Mouse (Mus musculus): ENCODE measurements around the gene Zranb1. TPM values are rescaled to one million over a fixed set of nuclear protein-coding genes. Genes with fewer than 3 reads are reported as not detected.

Gene Zranb1
- polyA plus RNA-seq, 1 experiment from 2014 or later, result 11.8 TPM

DNA sequence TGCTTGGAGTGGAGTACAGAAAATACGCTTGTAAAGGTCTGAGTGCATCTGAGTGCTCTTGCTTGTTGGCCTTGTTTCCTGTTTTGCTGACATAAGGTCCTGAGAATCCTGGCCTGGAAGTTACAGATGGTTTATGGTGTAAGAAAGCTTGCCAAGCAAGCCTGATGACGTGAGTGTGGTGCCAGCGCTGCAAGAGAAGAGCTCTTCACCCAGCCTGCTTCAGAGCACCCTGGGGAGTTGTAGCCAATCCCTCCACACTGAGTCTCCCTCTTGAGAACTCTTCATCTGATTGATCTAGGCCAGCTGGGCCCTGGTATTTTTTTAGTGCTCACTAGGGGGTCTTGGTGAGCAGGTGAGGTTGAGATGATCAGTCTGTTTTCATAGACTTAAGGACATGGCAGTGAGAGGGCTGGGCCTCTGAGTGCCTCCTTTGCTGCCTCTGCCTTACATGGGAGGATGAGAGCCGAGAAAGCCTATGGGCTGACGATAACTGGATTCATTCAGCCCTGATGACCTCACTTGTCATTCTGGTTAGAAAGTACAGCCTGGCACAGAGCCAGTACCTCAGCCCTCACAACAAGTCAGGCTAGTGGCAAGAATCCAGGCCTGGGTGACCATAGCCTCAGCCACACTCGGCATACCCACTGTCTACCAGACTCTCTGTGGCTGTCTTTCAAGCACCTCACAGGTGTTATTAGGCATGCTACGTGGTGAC, 35.9 kb upstream of the Zranb1 start:
- Histone ChIP-seq H3K4me1 (no peaks in the 10 kb centered on the region), H3K4me3 (no peak overlapping the region), H3K27ac (no peak overlapping the region), H3K36me3 (no peaks in the 10 kb centered on the region), H3K9me3 (replicated peaks) (no peaks in the 10 kb centered on the region), H3K27me3 (ENCODE audit: low read depth, poor library complexity, severe bottlenecking) (no peaks in the 10 kb centered on the region)
- 84% methylated on average over 7 of the region's 7 CpGs for WGBS
- no peak for DNase-seq (ENCODE audit: low spot score)

DNA sequence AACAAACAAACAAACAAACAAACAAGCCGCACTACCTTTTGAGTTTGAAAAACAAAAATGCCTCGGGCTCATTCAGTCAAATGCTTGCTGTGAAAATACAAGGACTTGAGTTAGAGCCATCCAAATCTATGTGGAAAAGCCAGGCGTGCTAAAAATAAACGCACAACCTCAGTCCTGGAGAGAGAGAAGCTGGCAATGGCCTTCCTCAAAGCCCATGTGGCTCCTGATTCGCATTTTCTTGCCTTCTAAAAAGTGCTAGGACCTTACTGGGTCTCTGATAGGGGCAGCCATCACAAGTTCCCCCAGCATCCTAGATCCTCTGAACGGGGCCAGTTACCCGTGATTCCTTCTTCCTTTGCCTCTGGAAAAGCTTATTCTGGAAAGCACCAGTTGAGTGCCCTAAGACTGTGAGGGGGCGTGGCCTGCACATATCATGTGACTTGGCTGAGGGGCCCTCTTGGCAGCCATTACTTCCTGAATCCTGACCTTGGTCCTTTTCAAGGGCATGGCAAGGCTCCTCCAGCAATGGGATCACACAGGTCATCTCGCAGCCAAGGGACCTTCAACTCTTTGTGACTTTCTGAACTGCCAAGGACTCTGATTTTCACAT, 34.6 kb upstream of the Zranb1 start:
- no peak overlapping the region for H3K4me3 ChIP-seq
- H3K27me3 ChIP-seq (ENCODE audit: low read depth, poor library complexity, severe bottlenecking), result no peaks in the 10 kb centered on the region
- no peaks in the 10 kb centered on the region for H3K4me1 ChIP-seq
- H3K36me3 ChIP-seq, result no peaks in the 10 kb centered on the region
- WGBS, result 92% methylated on average over 9 of the region's 9 CpGs
- H3K27ac ChIP-seq, result no peak overlapping the region
- H3K9me3 ChIP-seq (replicated peaks), result no peaks in the 10 kb centered on the region
- DNase-seq (ENCODE audit: low spot score), result no peak

DNA sequence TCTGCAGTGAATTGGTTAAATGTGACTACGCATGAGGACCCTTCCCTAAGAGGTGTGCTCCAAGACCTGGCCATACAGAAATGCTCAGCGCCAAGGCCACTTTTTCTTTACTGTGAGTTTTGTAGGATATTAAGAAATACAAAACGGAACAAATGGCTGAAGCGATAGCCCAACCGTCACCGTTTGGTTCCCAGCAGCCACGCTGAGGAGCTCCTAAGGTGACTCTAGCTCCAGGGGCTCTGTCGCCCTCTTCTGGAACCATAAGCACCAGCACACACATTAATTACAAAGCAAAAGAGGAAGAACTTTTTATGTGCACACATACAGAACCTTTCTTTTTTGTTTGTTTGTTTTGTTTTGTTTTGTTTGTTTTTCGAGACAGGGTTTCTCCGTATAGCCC, 33.7 kb upstream of the Zranb1 start:
- H3K36me3 ChIP-seq, result no peaks in the 10 kb centered on the region
- no peak overlapping the region for H3K4me3 ChIP-seq
- no peaks in the 10 kb centered on the region for H3K27me3 ChIP-seq (ENCODE audit: low read depth, poor library complexity, severe bottlenecking)
- WGBS, result 82% methylated on average over 10 of the region's 10 CpGs
- H3K4me1 ChIP-seq, result no peaks in the 10 kb centered on the region
- no peaks in the 10 kb centered on the region for H3K9me3 ChIP-seq (replicated peaks)
- DNase-seq (ENCODE audit: low spot score), result no peak
- no peak overlapping the region for H3K27ac ChIP-seq

DNA sequence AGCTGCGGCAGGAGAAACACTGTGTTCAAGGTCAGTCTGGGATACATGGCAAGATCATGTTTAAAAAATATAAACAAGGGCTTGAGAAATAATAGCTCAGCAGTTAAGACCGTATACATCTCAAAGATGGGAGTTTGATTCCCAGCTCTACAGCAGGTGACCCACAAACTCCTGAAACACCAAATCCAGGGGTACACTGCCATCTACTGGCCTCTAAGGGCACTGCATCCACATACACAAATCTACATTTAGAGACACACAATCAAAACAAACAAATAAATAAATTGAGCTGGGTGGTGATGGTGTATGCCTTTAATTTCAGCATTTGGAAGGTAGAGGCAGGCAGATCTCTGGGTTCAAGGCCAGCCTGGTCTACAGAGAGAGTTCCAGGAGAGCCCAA, 32.7 kb upstream of the Zranb1 start:
- 89% methylated on average over 2 of the region's 2 CpGs for WGBS
- H3K27ac ChIP-seq, result no peak overlapping the region

DNA sequence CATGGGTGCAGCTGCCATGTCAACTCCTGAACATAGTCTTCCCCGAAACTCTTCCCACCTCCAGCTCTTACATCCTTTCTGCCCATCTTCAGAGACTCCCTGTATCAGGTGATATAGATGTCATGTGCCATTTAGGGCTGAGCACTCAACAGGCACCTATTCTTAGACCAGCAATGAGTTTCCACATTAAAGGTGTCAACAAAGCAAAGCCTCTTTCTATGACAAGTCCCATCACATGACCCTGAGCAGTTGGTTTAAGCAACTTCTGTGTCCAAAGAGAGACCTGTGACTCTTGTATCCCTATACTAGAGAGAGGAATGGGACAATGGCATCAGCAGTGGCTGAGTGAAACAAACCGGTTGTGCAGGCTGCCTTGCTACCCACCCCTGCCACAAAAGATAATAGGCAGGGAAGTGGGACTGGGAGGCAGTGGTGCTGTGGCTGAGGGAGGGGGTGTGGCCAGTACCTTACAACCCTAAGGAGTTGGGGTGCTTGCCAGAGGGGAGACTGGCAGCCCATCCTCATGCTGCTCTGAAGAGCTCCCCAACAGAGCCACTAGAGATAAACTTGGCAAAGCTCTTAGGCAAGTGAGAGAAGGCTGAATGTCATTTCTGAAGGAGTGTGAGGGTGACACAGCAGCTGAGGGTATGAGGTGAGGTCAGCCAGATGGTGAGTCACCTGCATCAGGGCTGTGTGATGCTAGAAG, 30.0 kb upstream of the Zranb1 start:
- Histone ChIP-seq H3K4me3 (no peak overlapping the region), H3K9me3 (replicated peaks) (no peaks in the 10 kb centered on the region), H3K27me3 (ENCODE audit: low read depth, poor library complexity, severe bottlenecking) (no peaks in the 10 kb centered on the region), H3K4me1 (no peaks in the 10 kb centered on the region), H3K27ac (no peak overlapping the region), H3K36me3 (no peaks in the 10 kb centered on the region)
- WGBS, result 60% methylated on average over 2 of the region's 2 CpGs
- no peak for DNase-seq (ENCODE audit: low spot score)

More for the DNA sequence above, 32.7 kb upstream of the Zranb1 start:
- Histone ChIP-seq H3K4me3 (no peak overlapping the region), H3K36me3 (no peaks in the 10 kb centered on the region), H3K27me3 (ENCODE audit: low read depth, poor library complexity, severe bottlenecking) (no peaks in the 10 kb centered on the region), H3K9me3 (replicated peaks) (no peaks in the 10 kb centered on the region), H3K4me1 (no peaks in the 10 kb centered on the region)
- no peak for DNase-seq (ENCODE audit: low spot score)

DNA sequence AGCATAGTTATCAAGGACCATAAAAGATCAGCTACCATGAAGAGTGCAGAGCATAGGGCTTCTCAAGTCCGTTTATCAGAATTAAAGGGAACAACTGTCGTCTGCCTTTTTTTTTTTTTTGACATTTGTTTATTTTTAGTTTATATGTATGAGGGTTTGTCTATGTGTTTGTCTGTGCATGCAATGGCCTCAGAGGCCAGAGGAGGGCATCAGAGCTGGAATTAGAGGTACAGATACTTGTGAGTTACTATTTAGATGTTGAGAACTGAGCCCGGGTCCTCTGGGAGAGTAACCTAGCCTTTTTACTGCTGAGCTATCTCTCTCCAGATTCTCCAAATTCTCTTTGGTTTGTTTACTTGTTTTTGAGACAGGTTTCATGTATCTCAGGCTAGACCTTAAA, 27.1 kb upstream of the Zranb1 start:
- no peak for DNase-seq (ENCODE audit: low spot score)
- H3K36me3 ChIP-seq, result no peaks in the 10 kb centered on the region
- H3K27ac ChIP-seq, result no peak overlapping the region
- WGBS, result 78% methylated on average over 3 of the region's 3 CpGs
- no peaks in the 10 kb centered on the region for H3K4me1 ChIP-seq
- peaks cover 6% of the 10 kb centered on the region; the same call in 1 of the 2 replicates for H3K9me3 ChIP-seq (replicated peaks)
- no peaks in the 10 kb centered on the region for H3K27me3 ChIP-seq (ENCODE audit: low read depth, poor library complexity, severe bottlenecking)
- H3K4me3 ChIP-seq, result no peak overlapping the region

DNA sequence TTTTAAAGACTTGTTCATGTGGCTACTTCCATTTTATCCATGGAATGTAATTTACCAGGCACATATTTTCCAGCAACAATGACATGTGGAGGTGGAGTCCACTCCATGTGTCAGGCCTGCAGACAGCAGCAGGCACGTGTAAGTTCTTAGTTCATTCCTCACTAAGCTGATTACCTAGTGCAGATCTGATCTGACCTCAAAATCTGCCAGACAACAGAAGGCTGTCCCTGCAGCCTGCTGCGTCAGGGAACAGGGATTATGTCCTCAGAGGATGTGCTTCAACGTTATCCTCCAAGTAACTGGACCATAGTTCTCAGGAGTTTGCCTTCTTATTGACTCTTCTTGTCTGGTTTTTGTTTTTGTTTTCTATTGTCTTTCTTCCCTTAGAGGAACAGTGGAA, 9.0 kb upstream of the Zranb1 start:
- H3K4me1 ChIP-seq, result no peaks in the 10 kb centered on the region
- H3K36me3 ChIP-seq, result no peaks in the 10 kb centered on the region
- DNase-seq (ENCODE audit: low spot score), result no peak
- WGBS, result 62% methylated on average over 3 of the region's 3 CpGs
- H3K4me3 ChIP-seq, result no peak overlapping the region
- H3K27me3 ChIP-seq (ENCODE audit: low read depth, poor library complexity, severe bottlenecking), result no peaks in the 10 kb centered on the region
- H3K9me3 ChIP-seq (replicated peaks), result no peaks in the 10 kb centered on the region
- H3K27ac ChIP-seq, result no peak overlapping the region

DNA sequence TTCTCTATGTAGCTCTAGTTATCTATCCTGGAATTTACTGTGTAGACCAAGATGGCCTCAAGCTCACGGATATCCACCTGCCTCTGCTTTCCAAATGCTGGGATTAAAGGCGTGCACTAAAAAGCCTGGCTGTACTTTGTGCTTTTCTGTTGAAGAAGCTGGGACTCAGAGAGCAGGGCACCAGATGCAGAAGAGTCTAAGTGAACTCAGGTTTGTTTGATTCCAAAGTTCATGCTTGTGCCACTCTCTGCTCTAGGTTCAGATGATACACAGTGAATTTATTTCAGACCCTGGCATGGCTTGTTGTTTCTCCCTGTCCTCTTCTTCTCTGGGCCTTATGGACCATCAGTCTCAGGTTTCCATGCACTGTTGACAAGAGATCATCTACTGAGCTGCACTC, 5.7 kb upstream of the Zranb1 start:
- Histone ChIP-seq H3K27ac (no peak overlapping the region), H3K9me3 (replicated peaks) (no peaks in the 10 kb centered on the region), H3K4me3 (no peak overlapping the region), H3K27me3 (ENCODE audit: low read depth, poor library complexity, severe bottlenecking) (no peaks in the 10 kb centered on the region), H3K36me3 (no peaks in the 10 kb centered on the region), H3K4me1 (0 out of 2 replicates have a peak, but pooled peaks cover 3% of the 10 kb centered on the region)
- WGBS, result 83% methylated on average over 2 of the region's 2 CpGs
- DNase-seq (ENCODE audit: low spot score), result no peak

DNA sequence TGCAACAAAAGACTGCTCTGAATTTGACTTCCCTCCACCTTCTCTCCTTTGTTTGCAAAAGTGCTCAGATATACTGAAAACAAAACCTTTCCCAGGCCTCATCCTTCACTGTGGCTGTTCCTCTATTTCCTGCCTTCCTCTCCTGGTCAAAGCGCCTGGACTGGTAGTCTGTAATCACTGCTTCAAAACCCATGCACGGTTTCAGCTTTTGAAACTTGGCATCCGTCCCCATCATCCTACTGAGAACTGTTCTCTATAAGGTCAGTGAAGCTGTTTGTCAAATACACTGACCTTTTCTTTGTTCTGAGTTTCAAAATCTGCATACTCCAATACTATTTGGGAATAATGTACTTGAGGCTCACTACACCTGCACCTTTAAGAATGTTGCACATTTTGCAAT, 3.7 kb upstream of the Zranb1 start:
- Histone ChIP-seq H3K4me1 (peaks cover 7% of the 10 kb centered on the region), H3K27ac (no peak overlapping the region), H3K9me3 (replicated peaks) (no peaks in the 10 kb centered on the region), H3K36me3 (no peaks in the 10 kb centered on the region), H3K4me3 (no peak overlapping the region), H3K27me3 (ENCODE audit: low read depth, poor library complexity, severe bottlenecking) (no peaks in the 10 kb centered on the region)
- WGBS, result 67% methylated on average over 3 of the region's 3 CpGs
- DNase-seq (ENCODE audit: low spot score), result no peak

DNA sequence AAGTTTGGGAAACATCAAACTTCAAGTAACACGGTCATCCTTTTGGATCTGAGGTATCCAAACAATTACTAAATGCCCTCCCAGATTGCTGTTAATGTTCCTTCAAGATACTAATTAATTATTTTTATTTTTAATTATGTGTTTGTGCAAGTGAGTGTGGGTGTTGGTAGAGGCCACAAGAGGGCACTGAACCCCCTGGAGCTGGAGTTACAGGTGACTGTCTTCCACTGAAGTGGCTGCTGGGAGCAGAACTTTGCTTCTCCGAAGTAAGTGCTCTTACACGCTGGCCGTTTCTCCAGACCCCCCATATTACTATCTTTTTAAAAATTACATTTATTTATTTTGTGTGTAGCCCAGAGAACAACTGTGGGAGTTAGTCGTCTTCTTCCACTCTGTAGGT, 887 bp upstream of the Zranb1 start:
- WGBS, result 89% methylated on average over 5 of the region's 5 CpGs
- Histone ChIP-seq H3K27ac (peak overlapping the region; percentile 97; the same call in 1 of the 2 replicates), H3K36me3 (no peaks in the 10 kb centered on the region), H3K4me1 (peaks cover 15% of the 10 kb centered on the region), H3K27me3 (ENCODE audit: low read depth, poor library complexity, severe bottlenecking) (no peaks in the 10 kb centered on the region), H3K4me3 (peak overlapping the region; percentile 98), H3K9me3 (replicated peaks) (no peaks in the 10 kb centered on the region)
- no peak for DNase-seq (ENCODE audit: low spot score)

DNA sequence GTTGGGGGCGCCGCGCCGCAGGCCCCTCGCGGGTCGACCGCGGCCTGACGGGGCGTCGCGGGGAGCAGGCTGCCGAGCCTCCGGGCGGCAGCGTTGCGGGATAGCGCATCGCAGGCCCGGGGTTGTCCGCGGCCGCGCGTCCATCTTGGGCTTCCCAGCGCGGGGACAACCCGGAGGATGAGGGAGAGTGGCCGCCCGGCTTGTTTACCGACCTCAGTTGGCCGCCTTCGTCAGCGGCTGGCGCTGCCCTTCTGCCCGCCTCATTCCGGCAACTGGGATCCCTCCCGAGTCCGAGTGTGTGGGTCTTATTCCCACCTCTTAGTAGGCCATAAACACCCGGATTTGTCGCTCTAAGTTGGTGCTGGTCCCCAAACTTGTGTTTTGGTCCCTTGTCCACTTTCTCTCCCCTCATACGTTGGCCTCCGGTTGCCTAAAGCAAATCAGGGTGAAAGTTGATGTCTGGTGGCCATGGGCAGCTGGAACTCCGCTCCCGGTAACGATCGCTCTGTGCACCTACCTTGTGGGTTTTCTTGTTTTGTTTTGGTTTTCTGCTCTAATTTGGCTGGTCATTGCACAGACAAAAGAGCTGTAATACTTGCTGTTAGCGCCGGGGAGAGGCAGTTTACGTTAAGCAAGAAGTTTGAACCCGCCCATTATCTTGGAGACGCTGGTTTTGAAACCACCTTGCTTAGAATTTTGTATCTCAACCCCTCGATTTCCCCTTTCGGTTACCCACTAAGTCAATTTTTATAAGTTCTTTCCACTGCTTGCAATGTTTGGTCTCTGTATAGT, 814 bp downstream of the Zranb1 start:
- WGBS, result under 1% methylated on average over 55 of the region's 55 CpGs
- DNase-seq (ENCODE audit: low spot score), result peak; percentile 67

DNA sequence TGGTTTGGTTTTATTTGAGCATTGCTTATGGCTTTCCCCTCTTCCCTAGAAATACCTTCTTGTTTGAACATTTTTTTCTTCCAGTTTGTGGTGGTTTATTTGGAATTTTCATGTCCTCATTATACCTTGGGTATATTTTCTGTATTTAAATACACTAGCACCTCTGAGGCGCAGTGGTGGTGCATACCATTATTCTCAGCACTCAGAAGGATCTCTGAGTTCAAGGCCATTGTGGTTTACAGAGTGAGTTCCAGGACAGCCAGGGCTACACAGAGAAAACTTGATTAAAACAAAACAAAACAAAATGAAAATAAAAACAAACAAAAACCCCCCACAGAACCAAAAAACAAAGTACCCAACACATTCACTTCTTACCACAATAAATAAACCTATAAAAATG, 2.4 kb downstream of the Zranb1 start:
- Histone ChIP-seq H3K4me1 (peaks cover 15% of the 10 kb centered on the region), H3K27ac (no peak overlapping the region), H3K9me3 (replicated peaks) (no peaks in the 10 kb centered on the region), H3K27me3 (ENCODE audit: low read depth, poor library complexity, severe bottlenecking) (no peaks in the 10 kb centered on the region), H3K4me3 (no peak overlapping the region), H3K36me3 (no peaks in the 10 kb centered on the region)
- no peak for DNase-seq (ENCODE audit: low spot score)
- WGBS, result 94% methylated on average over 1 of the region's 1 CpGs

More for the DNA sequence above, 814 bp downstream of the Zranb1 start:
- Histone ChIP-seq H3K27ac (peak overlapping the region; percentile 97), H3K4me1 (peaks cover 15% of the 10 kb centered on the region), H3K4me3 (peak overlapping the region; percentile 98), H3K9me3 (replicated peaks) (no peaks in the 10 kb centered on the region), H3K36me3 (no peaks in the 10 kb centered on the region), H3K27me3 (ENCODE audit: low read depth, poor library complexity, severe bottlenecking) (no peaks in the 10 kb centered on the region)

DNA sequence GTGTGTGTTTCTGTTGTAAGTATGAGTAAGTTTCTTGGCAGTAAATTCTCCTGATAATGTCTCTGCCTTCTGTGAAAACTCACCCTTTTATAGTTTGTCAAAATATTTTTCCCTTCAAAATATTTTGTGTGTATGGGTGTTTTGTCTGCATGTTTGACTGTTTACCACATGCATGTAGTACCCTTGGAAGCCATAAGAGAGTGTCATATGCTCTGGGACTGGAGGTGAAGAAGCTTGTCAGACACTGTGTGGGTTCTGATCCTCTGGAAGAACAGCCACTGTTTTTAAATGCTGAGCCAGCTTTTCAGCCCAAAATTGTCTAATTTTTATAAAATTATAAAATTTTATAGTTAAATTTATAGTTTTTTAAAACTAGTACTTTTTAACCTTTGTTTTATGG, 3.8 kb downstream of the Zranb1 start:
- H3K36me3 ChIP-seq, result no peaks in the 10 kb centered on the region

More for the DNA sequence above, 3.8 kb downstream of the Zranb1 start:
- Histone ChIP-seq H3K27me3 (ENCODE audit: low read depth, poor library complexity, severe bottlenecking) (no peaks in the 10 kb centered on the region), H3K9me3 (replicated peaks) (no peaks in the 10 kb centered on the region), H3K27ac (no peak overlapping the region), H3K4me3 (no peak overlapping the region), H3K4me1 (peaks cover 15% of the 10 kb centered on the region)
- DNase-seq (ENCODE audit: low spot score), result no peak

Measured in limb, embryonic 10.5 days (tissue).